Mouse (Mus musculus) cerebellum, adult 2 months (tissue): ENCODE results near the gene Vwc2l.

Experiments used
- CTCF ChIP-seq: fragments of 200-500 bp; IDR thresholded peaks from 2 replicates; pipeline ENCODE4 v1.5.1; 2011; ENCODE audit warnings: low read depth, mild to moderate bottlenecking, control low read depth, low read length, moderate library complexity, borderline replicate concordance; ENCODE audit not compliant: insufficient read depth
- POLR2A ChIP-seq: fragments of 200-500 bp; IDR thresholded peaks from 2 replicates; pipeline ENCODE4 v1.6.1; 2011; ENCODE audit warnings: low read length, control low read depth, borderline replicate concordance; ENCODE audit not compliant: insufficient read depth

DNA sequence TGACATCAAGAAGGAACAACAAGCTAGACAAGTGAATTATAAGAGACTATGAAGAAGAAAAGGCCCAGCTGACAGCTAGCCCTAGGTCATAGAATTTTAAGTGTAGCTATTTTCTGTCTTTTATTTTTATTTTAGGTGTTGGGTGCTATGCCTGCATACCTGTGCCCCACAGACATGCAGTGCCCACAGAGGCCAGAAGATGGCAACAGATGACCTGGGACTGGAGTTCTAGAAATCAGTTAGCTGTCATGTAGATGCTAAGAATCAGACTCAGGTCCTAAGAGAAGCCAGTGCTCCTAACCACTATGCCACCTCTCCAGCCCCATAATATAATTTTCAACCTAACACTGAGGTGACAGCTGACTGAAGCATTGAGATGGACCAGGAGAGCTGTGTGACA, 61.6 kb downstream of the Vwc2l start:
- no peak for TF ChIP-seq CTCF
- no peak for TF ChIP-seq POLR2A
